Mouse (Mus musculus): ENCODE measurements at regions not wholly inside any gene's neighbourhood (a gene's known extent, or its start where the extent isn't known, plus 50 kb on each side); places are given as distances from the start of the nearest gene placed in this dataset.
"Not testable (repeated sequence)": the region's sequence is repeated elsewhere in the genome, so short reads cannot be mapped to it uniquely, and the experiment has no call there.

GRCm38 (mm10) chr16:89718921-89719320, 147.9 kb upstream of the Krtap11-1 start:
- in situ Hi-C loops (cut with MboI, MseI) = no loop called here

- in situ Hi-C loops (cut with MboI, MseI) = not testable (repeated sequence)
These were observed 144.7 kb upstream of the Krtap11-1 start for GRCm38 (mm10) chr16:89715716-89716115.

DNA sequence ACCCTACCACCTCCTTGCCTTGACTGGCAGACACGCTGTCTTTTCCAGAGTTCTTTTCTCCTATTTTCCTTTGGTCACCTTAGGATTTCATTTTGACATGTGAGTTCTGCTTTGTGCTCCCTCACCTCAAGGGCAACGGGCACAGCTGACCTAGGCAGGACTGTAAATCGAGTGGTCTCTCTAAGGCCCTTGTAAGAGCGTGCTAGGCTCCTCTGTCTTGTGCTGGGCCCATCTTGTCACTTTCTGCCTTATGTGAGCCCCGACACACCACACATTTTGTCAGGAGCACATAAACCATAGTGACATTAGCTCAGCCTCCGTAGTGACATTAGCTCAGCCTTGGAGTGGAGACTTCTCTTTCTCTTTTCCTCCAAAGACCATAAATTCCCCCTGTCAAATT, 133.3 kb upstream of the Krtap11-1 start:
- in situ Hi-C loops (cut with MboI, MseI) = no loop called here

GRCm38 (mm10) chr16:89703158-89703557, 132.2 kb upstream of the Krtap11-1 start:
- in situ Hi-C loops (cut with MboI, MseI) = no loop called here

DNA sequence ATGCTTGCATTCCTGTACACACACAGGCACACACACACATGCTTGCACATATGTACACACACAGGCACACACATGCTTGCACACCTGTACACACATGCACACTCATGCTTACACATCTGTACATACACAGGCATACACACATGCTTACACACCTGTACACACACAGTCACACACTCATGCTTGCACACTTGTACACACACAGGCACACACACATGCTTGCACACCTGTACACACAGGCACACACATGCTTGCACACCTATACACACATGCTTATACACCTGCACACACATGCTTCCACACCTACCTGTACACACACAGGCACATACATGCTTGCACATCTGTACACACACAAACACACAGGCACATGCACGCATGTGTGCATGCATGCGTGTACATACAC, 131.4 kb upstream of the Krtap11-1 start:
- in situ Hi-C loops (cut with MboI, MseI) = no loop called here

DNA sequence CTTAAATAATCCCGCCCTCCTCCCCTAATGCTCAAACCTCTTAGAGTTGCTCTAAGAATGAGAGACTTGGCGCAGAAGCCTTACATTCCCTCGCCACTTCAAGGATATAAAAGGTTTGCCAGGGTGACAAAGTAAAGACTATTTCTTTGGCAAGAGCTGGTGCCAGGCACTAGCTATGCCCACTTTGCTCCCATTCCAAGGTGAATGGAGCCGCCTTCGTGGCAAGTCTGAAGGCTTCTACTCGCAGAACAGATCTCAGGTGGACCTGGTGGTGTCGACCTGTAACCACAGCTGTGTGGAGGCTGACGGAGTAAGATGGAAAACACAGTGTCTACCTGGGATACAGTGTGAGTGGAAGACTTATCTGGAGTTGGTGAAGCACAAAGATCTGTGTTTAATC, 130.8 kb upstream of the Krtap11-1 start:
- in situ Hi-C loops (cut with MboI, MseI) = no loop called here

DNA sequence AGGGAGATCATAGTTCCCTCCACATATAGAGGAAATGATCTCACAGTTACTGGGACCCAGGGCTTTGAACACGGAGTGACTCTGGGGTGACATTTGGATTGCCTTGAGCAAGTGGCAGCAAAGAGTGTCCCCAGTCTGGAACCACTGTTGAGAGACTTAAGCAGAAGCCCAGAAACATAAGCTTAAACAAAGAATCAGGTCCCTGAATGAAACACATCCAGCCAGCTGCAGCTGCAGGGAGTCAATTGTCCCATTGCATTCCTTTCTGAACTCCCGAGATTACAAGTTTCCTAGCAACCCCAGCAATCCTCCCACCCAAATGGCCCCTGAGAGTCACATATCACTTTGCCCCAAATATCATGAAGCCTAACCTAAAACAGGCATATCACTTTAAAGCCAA, 128.7 kb upstream of the Krtap11-1 start:
- in situ Hi-C loops (cut with MboI, MseI) = no loop called here

DNA sequence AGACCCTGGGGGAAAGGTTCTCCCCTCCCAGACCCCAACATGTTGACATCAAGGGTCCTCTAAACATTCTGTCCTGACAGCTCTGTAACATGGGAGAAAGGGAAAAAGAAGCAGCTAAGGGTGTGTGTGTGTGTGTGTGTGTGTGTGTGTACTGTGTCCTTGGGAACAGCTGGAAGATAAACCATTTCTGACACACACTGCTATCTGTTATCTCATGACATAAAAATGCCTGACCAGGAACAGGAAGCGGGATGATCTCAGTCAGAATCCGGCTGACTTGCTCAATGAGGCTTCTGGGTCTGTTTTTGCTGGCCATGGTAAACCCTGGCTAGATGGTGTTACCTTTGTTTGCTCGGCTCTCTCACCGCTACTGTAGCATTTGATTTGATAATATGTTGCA, 124.8 kb upstream of the Krtap11-1 start:
- in situ Hi-C loops (cut with MboI, MseI) = no loop called here

- in situ Hi-C loops (cut with MboI, MseI) = no loop called here
These were observed 124.4 kb upstream of the Krtap11-1 start for GRCm38 (mm10) chr16:89695406-89695805.

DNA sequence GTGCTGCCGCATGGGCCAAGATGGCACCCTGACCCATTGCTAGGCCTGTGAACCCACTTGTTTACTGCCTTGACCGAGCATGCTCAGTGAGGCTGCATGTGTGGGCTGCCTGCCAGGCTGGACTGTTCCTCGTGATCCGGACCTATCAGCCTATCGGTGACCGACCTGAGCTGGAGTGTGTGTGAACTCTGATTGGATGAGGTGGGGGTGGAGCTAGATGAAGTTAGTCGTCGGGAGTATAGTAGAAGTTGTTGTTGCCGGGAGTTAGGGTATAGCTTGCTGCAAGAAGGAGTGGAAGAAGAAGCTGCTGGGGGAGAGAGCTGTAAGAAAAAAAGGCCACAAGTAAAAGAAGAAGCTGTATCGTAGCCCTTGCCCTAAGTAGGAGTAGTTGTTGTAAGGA, 122.3 kb upstream of the Krtap11-1 start:
- in situ Hi-C loops (cut with MboI, MseI) = no loop called here

GRCm38 (mm10) chr16:89679438-89679837, 108.5 kb upstream of the Krtap11-1 start:
- in situ Hi-C loops (cut with MboI, MseI) = no loop called here

- in situ Hi-C loops (cut with MboI, MseI) = no loop called here
These were observed 107.5 kb upstream of the Krtap11-1 start for GRCm38 (mm10) chr16:89678446-89679015.

DNA sequence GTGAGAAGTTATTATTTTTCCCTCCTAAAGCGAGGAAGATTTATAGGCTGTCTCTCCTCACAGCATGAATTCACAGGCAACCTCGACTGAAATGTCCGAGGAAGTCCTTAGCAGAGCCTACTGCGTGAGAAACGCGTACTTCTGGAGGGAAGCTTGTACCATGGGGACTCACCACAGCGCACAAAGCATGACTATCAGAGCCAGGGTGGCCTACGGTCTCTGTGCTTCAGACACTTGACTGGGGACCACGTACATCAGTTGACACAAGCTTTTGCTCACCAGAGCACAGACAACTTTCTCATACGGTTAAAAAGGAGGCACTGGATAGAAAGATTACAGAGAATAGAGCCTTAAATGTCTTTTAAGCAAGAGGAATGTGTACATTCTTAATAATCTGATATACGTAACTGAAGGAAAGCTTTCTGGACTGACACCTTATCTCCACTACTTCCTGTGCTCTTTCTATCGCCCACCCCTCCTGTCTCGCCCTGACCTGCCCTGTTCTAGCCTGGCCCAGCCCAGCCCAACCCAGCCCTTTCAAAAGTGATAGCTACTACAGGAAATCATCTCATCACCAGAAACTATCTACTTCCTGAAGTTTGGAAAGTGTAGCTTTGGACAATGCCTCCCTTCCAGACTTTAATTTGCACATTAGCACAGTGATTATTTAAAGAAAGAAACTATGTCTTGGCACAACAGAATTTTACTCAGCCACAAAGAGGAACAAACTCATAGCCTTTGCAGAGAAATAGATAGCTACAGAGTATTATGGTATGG, 104.2 kb upstream of the Krtap11-1 start:
- in situ Hi-C loops (cut with MboI, MseI) = no loop called here

DNA sequence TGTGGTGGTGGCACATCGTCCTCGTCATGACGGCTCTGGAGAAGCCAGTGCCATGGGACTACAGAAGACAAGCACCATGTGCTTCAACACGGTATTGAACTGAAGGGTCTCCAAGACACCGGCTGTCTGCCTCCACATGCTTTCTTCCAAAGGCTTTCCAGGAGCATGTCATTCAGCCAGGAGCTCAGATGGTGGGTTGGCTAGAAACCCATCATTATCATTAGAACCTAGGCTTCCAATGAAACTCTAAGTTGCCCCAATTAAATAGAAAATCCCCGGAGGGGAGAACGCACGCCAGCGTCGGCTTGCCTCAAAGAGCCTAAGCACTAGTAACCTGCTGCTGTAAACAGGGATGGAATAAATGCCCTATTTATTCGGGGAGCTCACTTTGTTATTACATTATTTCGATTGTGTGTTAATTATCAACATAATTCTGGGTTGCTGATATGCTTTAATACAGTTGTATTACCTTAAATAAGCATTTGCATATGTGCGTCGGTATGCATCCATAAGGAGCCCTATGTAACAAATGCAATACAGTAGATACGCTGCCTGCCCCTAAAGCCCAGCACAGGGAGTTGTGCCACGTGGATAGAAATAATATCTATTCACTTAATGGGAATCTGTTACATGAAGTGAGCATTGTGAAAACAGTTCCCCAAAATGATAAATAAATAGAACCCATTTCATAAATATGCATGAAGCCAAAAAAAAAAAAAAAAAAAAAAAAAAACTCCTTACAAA, 103.3 kb upstream of the Krtap11-1 start:
- in situ Hi-C loops (cut with MboI, MseI) = no loop called here

DNA sequence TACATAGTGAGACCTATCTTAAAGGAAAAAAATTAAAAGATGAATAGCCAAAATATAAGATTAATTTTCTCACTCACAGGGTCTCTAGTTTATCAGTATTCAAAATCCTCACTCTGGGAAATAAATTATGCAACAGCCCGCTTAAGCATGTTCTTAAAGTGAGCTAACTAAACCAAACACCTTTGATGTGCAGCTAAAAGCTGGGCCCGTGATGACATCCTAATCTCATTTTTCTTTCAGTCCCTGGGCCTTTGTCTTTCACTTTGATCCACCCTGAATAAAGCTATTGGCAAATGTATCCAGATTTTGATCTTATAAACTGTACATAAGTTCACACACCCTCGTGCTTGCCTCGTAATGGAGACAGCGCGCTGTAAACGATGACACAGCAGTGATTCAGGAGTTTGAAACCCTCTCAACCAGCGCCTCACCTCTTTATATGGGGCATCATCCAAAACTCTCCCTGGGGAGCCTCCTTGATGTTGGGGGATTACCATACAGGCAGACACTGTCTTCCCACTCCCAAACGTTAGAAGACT, 100.3 kb upstream of the Krtap11-1 start:
- in situ Hi-C loops (cut with MboI, MseI) = no loop called here

GRCm38 (mm10) chr16:89660071-89660470, 89.1 kb upstream of the Krtap11-1 start:
- in situ Hi-C loops (cut with MboI, MseI) = no loop called here

GRCm38 (mm10) chr16:89656036-89656435, 85.1 kb upstream of the Krtap11-1 start:
- in situ Hi-C loops (cut with MboI, MseI) = no loop called here

- in situ Hi-C loops (cut with MboI, MseI) = loop anchor here (10.0 kb wide), 1 partner anchor 86 kb away; no protein-coding TSS in a partner anchor
These were observed 77.7 kb upstream of the Krtap11-1 start for GRCm38 (mm10) chr16:89648651-89649050.

- in situ Hi-C loops (cut with MboI, MseI) = no loop called here
These were observed 63.1 kb upstream of the Krtap11-1 start for GRCm38 (mm10) chr16:89633917-89634601.

GRCm38 (mm10) chr16:89632114-89632622, 61.2 kb upstream of the Krtap11-1 start:
- in situ Hi-C loops (cut with MboI, MseI) = no loop called here

DNA sequence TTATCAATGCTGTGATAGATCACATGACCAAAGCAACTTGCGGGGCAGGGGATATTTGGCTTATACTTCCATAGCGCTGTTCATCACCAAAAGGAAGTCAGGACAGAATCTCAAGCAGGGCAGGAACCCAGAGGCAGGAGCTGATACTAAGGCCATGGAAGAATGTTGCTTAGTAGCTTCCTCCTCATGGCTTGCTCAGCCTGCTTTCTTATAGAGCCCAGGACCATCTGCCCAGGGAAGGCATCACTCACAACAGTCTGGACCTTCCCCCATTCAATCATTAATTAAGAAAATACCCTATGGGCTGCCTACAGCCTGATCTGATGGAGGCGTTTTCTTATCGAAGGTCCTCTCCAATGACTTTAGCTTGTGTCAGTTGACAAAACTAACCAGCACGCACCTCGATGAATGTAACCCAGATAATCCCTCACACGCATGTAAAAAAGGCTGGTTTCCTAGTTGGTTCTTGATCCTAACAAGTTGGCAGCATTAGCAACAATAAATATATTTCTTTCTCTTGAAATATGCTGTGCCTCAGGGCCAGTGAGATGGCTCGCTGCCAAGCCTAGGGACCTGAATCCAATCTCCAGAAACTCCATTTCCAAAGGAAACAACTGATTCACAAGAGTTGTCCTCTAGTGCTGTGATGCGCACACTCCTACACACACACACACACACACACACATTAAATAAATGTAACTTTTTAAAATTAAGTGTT, 60.6 kb upstream of the Krtap11-1 start:
- in situ Hi-C loops (cut with MboI, MseI) = no loop called here

Measured in T-helper 2 cell (primary cell).